Mouse (Mus musculus) stomach, postnatal 0 days (tissue): Measurements from ENCODE around the gene Slc29a3.

ENCODE experiments used
- CTCF ChIP-seq: IDR thresholded peaks from 2 replicates; pipeline ENCODE4 v1.5.1; 2016; ENCODE audit warnings: antibody characterized with exemption, low read depth, mild to moderate bottlenecking, moderate library complexity
- EP300 ChIP-seq: optimal IDR thresholded peaks from 2 replicates; pipeline ENCODE3; 2016; ENCODE audit warnings: antibody characterized with exemption

DNA sequence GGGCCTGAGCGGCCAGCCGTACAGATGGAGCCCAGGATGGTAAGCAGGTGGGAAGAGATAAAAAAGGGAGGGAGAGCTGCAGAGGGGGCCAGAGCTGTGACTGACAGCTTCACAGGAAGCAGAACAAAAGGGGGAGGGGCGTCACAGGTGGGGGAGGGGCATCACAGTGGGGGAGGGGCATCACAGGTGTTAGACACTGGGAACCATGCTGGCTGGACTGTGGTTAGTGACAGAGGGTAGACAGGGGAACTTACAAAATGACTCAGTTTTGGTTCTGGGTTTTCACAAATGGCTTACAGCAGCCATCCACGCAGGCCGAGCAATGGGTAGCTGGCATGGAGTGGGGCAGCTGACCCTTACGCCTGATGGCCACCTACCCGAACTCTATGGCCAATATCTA, 11.2 kb downstream of the Slc29a3 start:
- TF ChIP-seq CTCF (no peak), EP300 (no peak)
